20 mouse cellular contexts compared by ENCODE assay signal in the genomic region with DNA sequence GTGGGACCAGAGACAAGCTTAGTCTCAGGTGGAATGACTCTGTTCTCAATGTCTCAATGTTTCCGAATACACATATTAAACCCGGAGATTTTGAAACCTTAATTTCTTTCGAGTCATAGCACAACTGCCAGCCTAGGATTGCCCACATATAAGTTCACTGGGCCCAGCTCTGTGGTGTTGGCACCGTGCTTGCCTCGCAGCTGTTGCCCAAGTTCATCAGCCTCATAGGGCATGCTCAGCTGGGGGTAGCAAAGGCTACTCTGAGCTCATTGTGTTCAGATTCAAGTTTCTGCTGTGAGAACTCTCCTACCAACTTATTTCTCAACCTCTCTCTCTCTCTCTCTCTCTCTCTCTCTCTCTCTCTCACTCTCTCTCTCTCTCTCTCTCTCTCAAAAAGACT. TPM values are rescaled to one million over a fixed set of nuclear protein-coding genes. Genes with fewer than 3 reads are reported as not detected.
A peak's percentile ranks its signal among the peaks of the same experiment; 100 is the strongest.
DNase-seq lines count a peak whose midpoint lies in the region; ATAC-seq and TF ChIP-seq lines count a peak whose summit lies in the region.
"Had no signal": no experiment of that assay in that cellular context is flagged by ENCODE, and none has a peak within 500 bp of the region (broad histone marks: within the 10 kb centered on the region; RNA-seq: fewer than 3 reads in every experiment).

No protein-coding gene starts in this region.

- H3K4me1 ChIP-seq in lung, postnatal 0 days (ENCODE audit: insufficient read depth, low read depth, low read length) = no peaks in the 10 kb centered on the region

- ATAC-seq in lung, postnatal 0 days = peak; percentile 42
- ATAC-seq: activated CD4-positive, CD25-positive, alpha-beta regulatory T cell, adult 4 months; CD4-positive, CD25-positive, alpha-beta regulatory T cell, adult 4 months; midbrain, embryonic 15.5 days had no signal

- H3K27ac ChIP-seq in gastrocnemius, adult 2 months = no peak overlapping the region
- no peak overlapping the region for H3K27ac ChIP-seq in lung, postnatal 0 days (ENCODE audit: low read length)
- H3K27ac ChIP-seq: forebrain, embryonic 12.5 days; kidney, postnatal 0 days; liver, embryonic 14.5 days; lung, embryonic 15.5 days; midbrain, embryonic 15.5 days had no signal

- no peaks in the 10 kb centered on the region for H3K9me3 ChIP-seq in lung, postnatal 0 days (ENCODE audit: low read length)
- H3K9me3 ChIP-seq: forebrain, embryonic 12.5 days; lung, embryonic 15.5 days; midbrain, embryonic 15.5 days had no signal

- H3K4me2 ChIP-seq in lung, postnatal 0 days (replicated peaks; ENCODE audit: low read depth, low read length) = no peak overlapping the region
- peak overlapping the region; percentile 10 for H3K4me2 ChIP-seq in myocyte (ENCODE audit: low read depth)
- H3K4me2 ChIP-seq: forebrain, embryonic 12.5 days; heart, embryonic 11.5 days; lung, embryonic 15.5 days; midbrain, embryonic 15.5 days had no signal

- WGBS in lung, postnatal 0 days = 73% methylated on average over 5 of the region's 5 CpGs

- H3ac ChIP-seq in myocyte (ENCODE audit: control insufficient read depth, insufficient read length) = no peak overlapping the region

- intact Hi-C loops in gastrocnemius, adult 2 months (cut with DNase I) = no loop called here

- peak; percentile 20 for DNase-seq in adrenal gland, adult 2 months
- no peak for DNase-seq in adrenal gland, adult 18-20 months (ENCODE audit: low spot score in 2 of 2)
- peak; percentile 24 for DNase-seq in gastrocnemius, adult 2 months
- no peak for DNase-seq in gastrocnemius, postnatal 10 days
- DNase-seq in lung, postnatal 0 days (ENCODE audit: low spot score) = no peak
- DNase-seq in lung, postnatal 36 days = no peak
- no peak for DNase-seq in ovary, adult 18-20 months (ENCODE audit: low spot score)
- DNase-seq: cerebellum, adult 11 months; right cerebral cortex, postnatal 4 days; thymus, postnatal 14 days had no signal

- TF ChIP-seq EP300 in lung, postnatal 0 days (IDR thresholded peaks at IDR 0.05) = no peak

- TF ChIP-seq CTCF in gastrocnemius, adult 2 months (IDR thresholded peaks at IDR 0.05) = no peak
- no peak for TF ChIP-seq CTCF in lung, postnatal 0 days (IDR thresholded peaks at IDR 0.05)

- no peak overlapping the region for H3K4me3 ChIP-seq in gastrocnemius, adult 2 months
- no peak overlapping the region for H3K4me3 ChIP-seq in lung, postnatal 0 days (ENCODE audit: low read depth, low read length)
- H3K4me3 ChIP-seq in myocyte = no peak overlapping the region
- H3K4me3 ChIP-seq: forebrain, embryonic 12.5 days; lung, embryonic 15.5 days; midbrain, embryonic 15.5 days had no signal

- no peak overlapping the region for H3K9ac ChIP-seq in lung, postnatal 0 days (replicated peaks; ENCODE audit: low read depth)
- H3K9ac ChIP-seq: forebrain, embryonic 12.5 days; liver, embryonic 14.5 days; lung, embryonic 15.5 days; midbrain, embryonic 15.5 days had no signal

- H3K79me2 ChIP-seq in myocyte (ENCODE audit: control insufficient read depth, insufficient read depth) = no peaks in the 10 kb centered on the region

- H3K36me3 ChIP-seq in lung, postnatal 0 days (ENCODE audit: insufficient read depth, low read length) = no peaks in the 10 kb centered on the region
- no peaks in the 10 kb centered on the region for H3K36me3 ChIP-seq in myocyte (ENCODE audit: control insufficient read depth, insufficient read depth)
- H3K36me3 ChIP-seq: forebrain, embryonic 12.5 days; lung, embryonic 15.5 days; midbrain, embryonic 15.5 days had no signal

- H3K27me3 ChIP-seq in lung, postnatal 0 days (replicated peaks; ENCODE audit: insufficient read depth, low read length) = no peaks in the 10 kb centered on the region
- no peaks in the 10 kb centered on the region for H3K27me3 ChIP-seq in myocyte (ENCODE audit: control insufficient read depth, insufficient read depth, insufficient read length)
- H3K27me3 ChIP-seq: forebrain, embryonic 12.5 days; lung, embryonic 15.5 days; midbrain, embryonic 15.5 days had no signal

- no peak for TF ChIP-seq POLR2A in myocyte (IDR thresholded peaks at IDR 0.05; ENCODE audit: insufficient read length, low read depth)

TF ChIP-seq in myocyte, 11 proteins besides CTCF, POLR2A, EP300 and RAD21:
- TF ChIP-seq MYOD1 (IDR thresholded peaks at IDR 0.05; ENCODE audit: control insufficient read depth in 1 of 3, insufficient read length in 2 of 3, low read depth in 2 of 3) (peak; percentile 36 to 93 (median 90)), MYOG (IDR thresholded peaks at IDR 0.05; ENCODE audit: control insufficient read depth in 1 of 3, insufficient read depth in 1 of 3, insufficient read length in 2 of 3, low read depth in 2 of 3) (peak; percentile 60 to 92 (median 86)), USF1 (IDR thresholded peaks at IDR 0.05; ENCODE audit: low read depth) (no peak), MAX (IDR thresholded peaks at IDR 0.05; ENCODE audit: low read depth) (no peak), TCF12 (IDR thresholded peaks at IDR 0.05; ENCODE audit: insufficient read depth, poor library complexity, severe bottlenecking) (peak; percentile 21), TCF3 (IDR thresholded peaks at IDR 0.05; ENCODE audit: insufficient read length, low read depth) (peak; percentile 17)

RNA-seq across cellular contexts. Expression of a gene that starts 53.6 kb away (rescaled TPM):
- 1 to 10 TPM in 1 of 2 experiments, not detected in 1; 1.1 TPM for total RNA-seq in adrenal gland, adult 2 months (2021)
- polyA plus RNA-seq in adrenal gland, adult 2 months (2012; rRNA removed) = 0.06 TPM in 1 of 2 replicates, not detected in the other
- total RNA-seq in adrenal gland, adult 18-20 months (2021) = under 1 TPM; 0.50 to 0.54 TPM
- not detected for total RNA-seq in gastrocnemius, adult 2 months (2021)
- total RNA-seq in gastrocnemius, postnatal 10 days (2021) = under 1 TPM in 1 of 2 experiments, not detected in 1; 0.14 TPM
- 3.9 and 5.0 TPM in 2 replicates for polyA plus RNA-seq in lung, postnatal 0 days (2015; fragmentation: Nextera tagmentation; extraction: Ambion mirVana)
- 0.35 TPM for polyA plus RNA-seq in myocyte (2012; fragmentation: generic; extraction: Trizol)
- total RNA-seq: gastrocnemius, postnatal 4 days had no signal

Comparison
In these comparisons a context has a peak if more than half of its experiments do, and no peak if none do; other contexts are left out.
1. DNase-seq: peak in adrenal gland, adult 2 months (single experiment) and gastrocnemius, adult 2 months (single experiment); none in adrenal gland, adult 18-20 months (0 of 2), gastrocnemius, postnatal 10 days (single experiment), lung, postnatal 0 days (single experiment), lung, postnatal 36 days (single experiment) and ovary, adult 18-20 months (single experiment).